Mouse (Mus musculus) kidney, embryonic 16.5 days (tissue): ENCODE measurements around the gene Rexo1. TPM values are rescaled to one million over a fixed set of nuclear protein-coding genes. Genes with fewer than 3 reads are reported as not detected.

Source experiments
- ATAC-seq: fragments of 200-750 bp; cut with Nextera tagmentation; 2 replicates; pipeline ENCODE4 v1.8.0; 2017; ENCODE audit warnings: moderate TSS enrichment; ENCODE audit not compliant: low FRiP score, low TSS enrichment
- H3K27ac ChIP-seq: fragments of 300-500 bp; sonication (generic); 2 replicates; pipeline ENCODE4 v1.5.1; 2014; ENCODE audit warnings: low read length
- H3K27me3 ChIP-seq: fragments of 300-500 bp; sonication (generic); 2 replicates; pipeline ENCODE4 v1.6.1; 2014; ENCODE audit warnings: low read length, control low read depth, mixed read lengths; ENCODE audit not compliant: insufficient read depth
- H3K36me3 ChIP-seq: fragments of 300-500 bp; sonication (generic); 2 replicates; pipeline ENCODE4 v1.6.1; 2014; ENCODE audit warnings: low read length, control low read depth, mixed read lengths; ENCODE audit not compliant: insufficient read depth
- H3K4me1 ChIP-seq: fragments of 300-500 bp; sonication (generic); 2 replicates; pipeline ENCODE4 v1.6.1; 2014; ENCODE audit warnings: low read length, control low read depth, mixed read lengths; ENCODE audit not compliant: insufficient read depth
- H3K4me2 ChIP-seq: fragments of 300-500 bp; sonication (generic); replicated peaks from 2 replicates; pipeline ENCODE4 v1.6.1; 2014; ENCODE audit warnings: low read depth, low read length
- H3K4me3 ChIP-seq: fragments of 300-500 bp; sonication (generic); 2 replicates; pipeline ENCODE4 v1.5.1; 2014; ENCODE audit warnings: mild to moderate bottlenecking, low read length
- H3K9ac ChIP-seq: fragments of 300-500 bp; sonication (generic); replicated peaks from 2 replicates; pipeline ENCODE4 v1.6.1; 2014; ENCODE audit warnings: low read length
- H3K9me3 ChIP-seq: fragments of 300-500 bp; sonication (generic); 2 replicates; pipeline ENCODE4 v1.6.1; 2016; ENCODE audit warnings: low read length, control low read depth
- WGBS: fragments of 180-500 bp; shearing (Covaris S2); extraction: QIAGEN DNeasy Blood & Tissue Kit; methylation state at CpG from one replicate; pipeline ENCODE4 v1.1.7; 2014; 5-methylcytosine and 5-hydroxymethylcytosine counted together
- polyA plus RNA-seq: library from polyadenylated mRNA; unstranded; fragments of >200 nt; fragmentation: Nextera tagmentation; extraction: Ambion mirVana; gene quantifications from 2 replicates; pipeline ENCODE4 v1.2.1, GENCODE M21; 2015

The Rexo1 gene
- polyA plus RNA-seq, 1 experiment from 2014 or later: 27.2 TPM

- peak overlapping the region; percentile 91 for H3K4me2 ChIP-seq
- H3K27ac ChIP-seq: peak overlapping the region; percentile 96
- 2% methylated on average over 13 of the region's 13 CpGs for WGBS
- H3K27me3 ChIP-seq: no peaks in the 10 kb centered on the region
- peaks cover 37% of the 10 kb centered on the region for H3K4me1 ChIP-seq
- no peaks in the 10 kb centered on the region for H3K36me3 ChIP-seq
- H3K4me3 ChIP-seq: peak overlapping the region; percentile 76
- no peak for ATAC-seq
- H3K9me3 ChIP-seq: no peaks in the 10 kb centered on the region
- peak overlapping the region; percentile 97 for H3K9ac ChIP-seq
Observed at GRCm38 (mm10) chr10:80560621-80561020, 739 bp downstream of the Rexo1 start.

GRCm38 (mm10) chr10:80559431-80559830 lies 1.9 kb downstream of the Rexo1 start:
- no peaks in the 10 kb centered on the region for H3K36me3 ChIP-seq
- no peaks in the 10 kb centered on the region for H3K9me3 ChIP-seq
- H3K27me3 ChIP-seq: no peaks in the 10 kb centered on the region
- H3K4me2 ChIP-seq: no peak overlapping the region
- peaks cover 37% of the 10 kb centered on the region for H3K4me1 ChIP-seq
- WGBS: 90% methylated on average over 7 of the region's 7 CpGs
- no peak overlapping the region for H3K4me3 ChIP-seq
- H3K27ac ChIP-seq: no peak overlapping the region
- ATAC-seq: no peak
- H3K9ac ChIP-seq: no peak overlapping the region

GRCm38 (mm10) chr10:80557346-80557965 lies 3.9 kb downstream of the Rexo1 start:
- Histone ChIP-seq H3K4me2 (no peak overlapping the region), H3K9ac (peak overlapping the region; percentile 12; the same call in 1 of the 2 replicates)

GRCm38 (mm10) chr10:80553997-80554396 lies 7.4 kb downstream of the Rexo1 start:
- H3K36me3 ChIP-seq: peaks cover 7% of the 10 kb centered on the region; the same call in 1 of the 2 replicates

More at GRCm38 (mm10) chr10:80557346-80557965, 3.9 kb downstream of the Rexo1 start:
- H3K9me3 ChIP-seq: no peaks in the 10 kb centered on the region
- WGBS: 35% methylated on average over 5 of the region's 5 CpGs
- H3K4me1 ChIP-seq: peaks cover 31% of the 10 kb centered on the region
- no peaks in the 10 kb centered on the region for H3K36me3 ChIP-seq
- no peak for ATAC-seq
- no peaks in the 10 kb centered on the region for H3K27me3 ChIP-seq
- H3K4me3 ChIP-seq: no peak overlapping the region
- H3K27ac ChIP-seq: no peak overlapping the region

GRCm38 (mm10) chr10:80553575-80553974 lies 7.8 kb downstream of the Rexo1 start:
- WGBS: 89% methylated on average over 8 of the region's 8 CpGs
- Histone ChIP-seq H3K27me3 (no peaks in the 10 kb centered on the region), H3K9ac (no peak overlapping the region), H3K4me2 (no peak overlapping the region), H3K4me3 (no peak overlapping the region), H3K9me3 (no peaks in the 10 kb centered on the region), H3K27ac (no peak overlapping the region), H3K36me3 (peaks cover 11% of the 10 kb centered on the region; the same call in 1 of the 2 replicates), H3K4me1 (peaks cover 12% of the 10 kb centered on the region)
- no peak for ATAC-seq

More at GRCm38 (mm10) chr10:80553997-80554396, 7.4 kb downstream of the Rexo1 start:
- 80% methylated on average over 6 of the region's 6 CpGs for WGBS
- no peak overlapping the region for H3K4me2 ChIP-seq
- H3K4me3 ChIP-seq: no peak overlapping the region
- H3K27ac ChIP-seq: no peak overlapping the region
- H3K9me3 ChIP-seq: no peaks in the 10 kb centered on the region
- H3K4me1 ChIP-seq: peaks cover 10% of the 10 kb centered on the region
- H3K9ac ChIP-seq: no peak overlapping the region
- ATAC-seq: no peak
- H3K27me3 ChIP-seq: no peaks in the 10 kb centered on the region

- no peak overlapping the region for H3K4me3 ChIP-seq
- H3K9me3 ChIP-seq: no peaks in the 10 kb centered on the region
- H3K27me3 ChIP-seq: no peaks in the 10 kb centered on the region
- WGBS: 59% methylated on average over 9 of the region's 9 CpGs
- H3K4me2 ChIP-seq: no peak overlapping the region
- H3K27ac ChIP-seq: no peak overlapping the region
- no peak for ATAC-seq
- peaks cover 24% of the 10 kb centered on the region for H3K36me3 ChIP-seq
- no peak overlapping the region for H3K9ac ChIP-seq
- peaks cover 4% of the 10 kb centered on the region; the same call in 1 of the 2 replicates for H3K4me1 ChIP-seq
Observed at GRCm38 (mm10) chr10:80552364-80552763, 9.0 kb downstream of the Rexo1 start.

GRCm38 (mm10) chr10:80549279-80549678 lies 12.1 kb downstream of the Rexo1 start:
- 0 out of 2 replicates have a peak, but pooled peaks cover 2% of the 10 kb centered on the region for H3K4me1 ChIP-seq
- no peak overlapping the region for H3K27ac ChIP-seq
- H3K27me3 ChIP-seq: no peaks in the 10 kb centered on the region
- H3K36me3 ChIP-seq: peaks cover 53% of the 10 kb centered on the region
- H3K9me3 ChIP-seq: no peaks in the 10 kb centered on the region
- H3K4me2 ChIP-seq: no peak overlapping the region
- 69% methylated on average over 21 of the region's 21 CpGs for WGBS
- no peak overlapping the region for H3K9ac ChIP-seq
- no peak for ATAC-seq
- no peak overlapping the region for H3K4me3 ChIP-seq

- Histone ChIP-seq H3K4me2 (no peak overlapping the region), H3K4me3 (no peak overlapping the region), H3K9ac (no peak overlapping the region), H3K4me1 (0 out of 2 replicates have a peak, but pooled peaks cover 2% of the 10 kb centered on the region), H3K27ac (no peak overlapping the region), H3K27me3 (no peaks in the 10 kb centered on the region), H3K9me3 (no peaks in the 10 kb centered on the region), H3K36me3 (peaks cover 60% of the 10 kb centered on the region)
- ATAC-seq: peak; percentile 80
- 72% methylated on average over 10 of the region's 10 CpGs for WGBS
Observed at GRCm38 (mm10) chr10:80548428-80549006, 12.8 kb downstream of the Rexo1 start.

GRCm38 (mm10) chr10:80547539-80547938 lies 13.8 kb downstream of the Rexo1 start:
- 88% methylated on average over 14 of the region's 15 CpGs for WGBS
- no peak for ATAC-seq
- H3K27ac ChIP-seq: no peak overlapping the region
- H3K4me1 ChIP-seq: 0 out of 2 replicates have a peak, but pooled peaks cover 2% of the 10 kb centered on the region
- no peaks in the 10 kb centered on the region for H3K27me3 ChIP-seq
- H3K4me2 ChIP-seq: no peak overlapping the region
- no peak overlapping the region for H3K9ac ChIP-seq
- H3K9me3 ChIP-seq: no peaks in the 10 kb centered on the region
- H3K36me3 ChIP-seq: peaks cover 70% of the 10 kb centered on the region
- no peak overlapping the region for H3K4me3 ChIP-seq

GRCm38 (mm10) chr10:80546945-80547344 lies 14.4 kb downstream of the Rexo1 start:
- no peak overlapping the region for H3K4me2 ChIP-seq
- H3K9ac ChIP-seq: no peak overlapping the region
- 97% methylated on average over 4 of the region's 4 CpGs for WGBS
- no peak overlapping the region for H3K4me3 ChIP-seq
- 0 out of 2 replicates have a peak, but pooled peaks cover 2% of the 10 kb centered on the region for H3K4me1 ChIP-seq
- no peak for ATAC-seq
- H3K36me3 ChIP-seq: peaks cover 75% of the 10 kb centered on the region
- H3K9me3 ChIP-seq: no peaks in the 10 kb centered on the region
- H3K27me3 ChIP-seq: no peaks in the 10 kb centered on the region
- no peak overlapping the region for H3K27ac ChIP-seq
